Mouse (Mus musculus): ENCODE data around the gene Aagab. TPM values are rescaled to one million over a fixed set of nuclear protein-coding genes. Genes with fewer than 3 reads are reported as not detected.

Gene Aagab
- 28.9 and 33.0 TPM in 2 replicates for polyA plus RNA-seq (2014; fragmentation: Nextera tagmentation; extraction: Ambion mirVana)

- DNase-seq (ENCODE audit: low spot score) = peak; percentile 98
- no peaks in the 10 kb centered on the region for H3K9me3 ChIP-seq (ENCODE audit: control insufficient read depth, low read length)
- H3K9ac ChIP-seq (ENCODE audit: low read length) = peak within 1 kb of the TSS; percentile 89
- no peaks in the 10 kb centered on the region for H3K36me3 ChIP-seq (ENCODE audit: control insufficient read depth, insufficient read depth, low read length)
- peak within 1 kb of the TSS; percentile 73 for H3K4me2 ChIP-seq (ENCODE audit: low read depth, severe bottlenecking)
- H3K27me3 ChIP-seq (ENCODE audit: control insufficient read depth, insufficient read depth, low read length) = no peaks in the 10 kb centered on the region
- peak within 1 kb of the TSS; percentile 93 for H3K4me3 ChIP-seq (ENCODE audit: low read depth, low read length)
- 2% methylated on average over 68 of the region's 70 CpGs for WGBS
- 0 out of 2 replicates have a peak within 1 kb of the TSS, but pooled peaks have one; percentile 14 for H3K27ac ChIP-seq (replicated peaks; ENCODE audit: low read depth, low read length)
- ATAC-seq (ENCODE audit: insufficient number of reproducible peaks, low FRiP score, low TSS enrichment, low read depth) = peak; percentile 89
- peaks cover 20% of the 10 kb centered on the region for H3K4me1 ChIP-seq (ENCODE audit: control insufficient read depth, insufficient read depth, low read length)
Measured at GRCm38 (mm10) chr9:63602043-63602939, at the start of gene Aagab, which contains the start of gene Iqch. Gene Aagab, plus strand, starts transcription at chr9:63602660. Gene Iqch, minus strand, starts transcription at chr9:63602493.

GRCm38 (mm10) chr9:63553628-63554027 is 48.8 kb upstream of the Aagab start:
- Histone ChIP-seq H3K9me3 (ENCODE audit: control insufficient read depth, low read length) (no peaks in the 10 kb centered on the region), H3K27me3 (ENCODE audit: control insufficient read depth, insufficient read depth, low read length) (no peaks in the 10 kb centered on the region), H3K4me2 (ENCODE audit: low read depth, severe bottlenecking) (no peak overlapping the region), H3K9ac (ENCODE audit: low read length) (no peak overlapping the region), H3K4me1 (ENCODE audit: control insufficient read depth, insufficient read depth, low read length) (no peaks in the 10 kb centered on the region), H3K36me3 (ENCODE audit: control insufficient read depth, insufficient read depth, low read length) (no peaks in the 10 kb centered on the region), H3K27ac (replicated peaks; ENCODE audit: low read depth, low read length) (no peak overlapping the region), H3K4me3 (ENCODE audit: low read depth, low read length) (no peak overlapping the region)
- ATAC-seq (ENCODE audit: insufficient number of reproducible peaks, low FRiP score, low TSS enrichment, low read depth) (no peak), DNase-seq (ENCODE audit: low spot score) (no peak)
- 83% methylated on average over 3 of the region's 3 CpGs for WGBS

DNA sequence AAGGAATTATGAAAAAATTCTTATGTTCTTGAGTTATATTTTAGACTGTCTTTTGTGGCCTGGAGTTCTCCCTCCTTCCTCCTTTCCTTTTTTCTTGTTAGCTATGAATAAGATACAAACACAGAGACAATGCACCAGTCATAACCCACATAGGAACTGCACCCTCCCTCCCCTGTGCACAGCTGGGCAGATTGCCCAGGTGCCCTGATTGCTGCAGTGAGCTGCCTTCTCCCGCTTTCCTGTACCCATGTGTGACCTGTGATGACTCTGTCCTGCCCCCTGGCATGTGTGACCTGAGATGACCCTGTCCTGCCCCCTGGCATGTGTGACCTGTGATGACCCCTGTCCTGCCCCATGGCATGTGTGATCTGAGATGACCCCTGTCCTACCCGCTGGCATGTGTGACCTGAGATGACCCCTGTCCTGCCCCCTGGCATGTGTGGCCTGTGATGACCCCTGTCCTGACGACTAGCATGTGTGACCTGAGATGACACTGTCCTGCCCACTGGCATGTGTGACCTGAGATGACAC is 46.9 kb upstream of the Aagab start:
- DNase-seq (ENCODE audit: low spot score) (no peak), ATAC-seq (ENCODE audit: insufficient number of reproducible peaks, low FRiP score, low TSS enrichment, low read depth) (no peak)
- WGBS = 63% methylated on average over 3 of the region's 3 CpGs
- H3K27ac ChIP-seq (replicated peaks; ENCODE audit: low read depth, low read length) = no peak overlapping the region
- H3K36me3 ChIP-seq (ENCODE audit: control insufficient read depth, insufficient read depth, low read length) = no peaks in the 10 kb centered on the region
- H3K4me3 ChIP-seq (ENCODE audit: low read depth, low read length) = no peak overlapping the region
- H3K27me3 ChIP-seq (ENCODE audit: control insufficient read depth, insufficient read depth, low read length) = no peaks in the 10 kb centered on the region
- H3K9ac ChIP-seq (ENCODE audit: low read length) = no peak overlapping the region
- no peak overlapping the region for H3K4me2 ChIP-seq (ENCODE audit: low read depth, severe bottlenecking)
- H3K4me1 ChIP-seq (ENCODE audit: control insufficient read depth, insufficient read depth, low read length) = no peaks in the 10 kb centered on the region
- H3K9me3 ChIP-seq (ENCODE audit: control insufficient read depth, low read length) = no peaks in the 10 kb centered on the region

- no peaks in the 10 kb centered on the region for H3K36me3 ChIP-seq (ENCODE audit: control insufficient read depth, insufficient read depth, low read length)
- DNase-seq (ENCODE audit: low spot score) = no peak
- H3K4me1 ChIP-seq (ENCODE audit: control insufficient read depth, insufficient read depth, low read length) = no peaks in the 10 kb centered on the region
- WGBS = 67% methylated on average over 1 of the region's 1 CpGs
- H3K4me2 ChIP-seq (ENCODE audit: low read depth, severe bottlenecking) = no peak overlapping the region
- ATAC-seq (ENCODE audit: insufficient number of reproducible peaks, low FRiP score, low TSS enrichment, low read depth) = no peak
- no peaks in the 10 kb centered on the region for H3K9me3 ChIP-seq (ENCODE audit: control insufficient read depth, low read length)
- H3K27me3 ChIP-seq (ENCODE audit: control insufficient read depth, insufficient read depth, low read length) = no peaks in the 10 kb centered on the region
- H3K27ac ChIP-seq (replicated peaks; ENCODE audit: low read depth, low read length) = no peak overlapping the region
- no peak overlapping the region for H3K4me3 ChIP-seq (ENCODE audit: low read depth, low read length)
- no peak overlapping the region for H3K9ac ChIP-seq (ENCODE audit: low read length)
Measured at GRCm38 (mm10) chr9:63556316-63556715, 46.1 kb upstream of the Aagab start.

- no peak for DNase-seq (ENCODE audit: low spot score)
- Histone ChIP-seq H3K27me3 (ENCODE audit: control insufficient read depth, insufficient read depth, low read length) (no peaks in the 10 kb centered on the region), H3K4me3 (ENCODE audit: low read depth, low read length) (no peak overlapping the region), H3K27ac (replicated peaks; ENCODE audit: low read depth, low read length) (no peak overlapping the region), H3K4me1 (ENCODE audit: control insufficient read depth, insufficient read depth, low read length) (no peaks in the 10 kb centered on the region), H3K9ac (ENCODE audit: low read length) (no peak overlapping the region), H3K4me2 (ENCODE audit: low read depth, severe bottlenecking) (no peak overlapping the region), H3K9me3 (ENCODE audit: control insufficient read depth, low read length) (no peaks in the 10 kb centered on the region), H3K36me3 (ENCODE audit: control insufficient read depth, insufficient read depth, low read length) (no peaks in the 10 kb centered on the region)
- no peak for ATAC-seq (ENCODE audit: insufficient number of reproducible peaks, low FRiP score, low TSS enrichment, low read depth)
- 89% methylated on average over 8 of the region's 8 CpGs for WGBS
Measured at GRCm38 (mm10) chr9:63556933-63557332, 45.5 kb upstream of the Aagab start.

- DNase-seq (ENCODE audit: low spot score) (no peak), ATAC-seq (ENCODE audit: insufficient number of reproducible peaks, low FRiP score, low TSS enrichment, low read depth) (no peak)
- no peak overlapping the region for H3K27ac ChIP-seq (replicated peaks; ENCODE audit: low read depth, low read length)
- H3K27me3 ChIP-seq (ENCODE audit: control insufficient read depth, insufficient read depth, low read length) = no peaks in the 10 kb centered on the region
- no peaks in the 10 kb centered on the region for H3K36me3 ChIP-seq (ENCODE audit: control insufficient read depth, insufficient read depth, low read length)
- H3K4me3 ChIP-seq (ENCODE audit: low read depth, low read length) = no peak overlapping the region
- no peak overlapping the region for H3K9ac ChIP-seq (ENCODE audit: low read length)
- no peaks in the 10 kb centered on the region for H3K9me3 ChIP-seq (ENCODE audit: control insufficient read depth, low read length)
- no peaks in the 10 kb centered on the region for H3K4me1 ChIP-seq (ENCODE audit: control insufficient read depth, insufficient read depth, low read length)
- H3K4me2 ChIP-seq (ENCODE audit: low read depth, severe bottlenecking) = no peak overlapping the region
- WGBS = 63% methylated on average over 8 of the region's 8 CpGs
Measured at GRCm38 (mm10) chr9:63561931-63562330, 40.5 kb upstream of the Aagab start.

- 91% methylated on average over 2 of the region's 2 CpGs for WGBS
- Histone ChIP-seq H3K4me1 (ENCODE audit: control insufficient read depth, insufficient read depth, low read length) (peaks cover 9% of the 10 kb centered on the region; the same call in 1 of the 2 replicates), H3K27ac (replicated peaks; ENCODE audit: low read depth, low read length) (no peak overlapping the region), H3K36me3 (ENCODE audit: control insufficient read depth, insufficient read depth, low read length) (no peaks in the 10 kb centered on the region), H3K27me3 (ENCODE audit: control insufficient read depth, insufficient read depth, low read length) (no peaks in the 10 kb centered on the region), H3K4me2 (ENCODE audit: low read depth, severe bottlenecking) (no peak overlapping the region), H3K9ac (ENCODE audit: low read length) (no peak overlapping the region), H3K4me3 (ENCODE audit: low read depth, low read length) (no peak overlapping the region), H3K9me3 (ENCODE audit: control insufficient read depth, low read length) (no peaks in the 10 kb centered on the region)
- DNase-seq (ENCODE audit: low spot score) (no peak), ATAC-seq (ENCODE audit: insufficient number of reproducible peaks, low FRiP score, low TSS enrichment, low read depth) (no peak)
Measured at GRCm38 (mm10) chr9:63563436-63563835, 39.0 kb upstream of the Aagab start.

DNA sequence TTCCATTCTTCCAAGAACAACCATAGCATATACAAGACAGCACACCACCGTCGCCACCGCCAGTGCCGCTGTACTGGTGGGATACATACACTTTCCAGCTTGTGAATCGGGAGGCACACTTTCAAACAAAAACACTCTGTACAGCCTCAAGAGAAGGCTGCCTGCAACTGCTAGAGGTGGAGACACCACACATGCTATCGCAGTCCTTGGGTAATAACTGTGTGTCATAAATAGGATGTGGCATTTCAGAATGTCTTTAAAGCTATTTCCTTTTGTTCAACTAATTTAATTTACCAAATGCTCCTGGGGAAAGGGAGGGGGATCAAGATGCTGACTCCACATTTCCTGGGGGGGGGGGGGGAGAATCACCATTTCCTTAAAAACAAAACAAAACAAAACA is 34.1 kb upstream of the Aagab start:
- DNase-seq (ENCODE audit: low spot score) = no peak
- Histone ChIP-seq H3K27me3 (ENCODE audit: control insufficient read depth, insufficient read depth, low read length) (no peaks in the 10 kb centered on the region), H3K36me3 (ENCODE audit: control insufficient read depth, insufficient read depth, low read length) (no peaks in the 10 kb centered on the region), H3K4me1 (ENCODE audit: control insufficient read depth, insufficient read depth, low read length) (peaks cover 18% of the 10 kb centered on the region), H3K4me3 (ENCODE audit: low read depth, low read length) (no peak overlapping the region), H3K9ac (ENCODE audit: low read length) (no peak overlapping the region), H3K9me3 (ENCODE audit: control insufficient read depth, low read length) (no peaks in the 10 kb centered on the region), H3K4me2 (ENCODE audit: low read depth, severe bottlenecking) (no peak overlapping the region), H3K27ac (replicated peaks; ENCODE audit: low read depth, low read length) (no peak overlapping the region)
- WGBS = 81% methylated on average over 6 of the region's 6 CpGs
- no peak for ATAC-seq (ENCODE audit: insufficient number of reproducible peaks, low FRiP score, low TSS enrichment, low read depth)
